Mouse (Mus musculus): ENCODE data around the gene Plscr3. TPM values are rescaled to one million over a fixed set of nuclear protein-coding genes. Genes with fewer than 3 reads are reported as not detected.

Plscr3 gene
- polyA plus RNA-seq, 1 experiment = 82.7 TPM

DNA sequence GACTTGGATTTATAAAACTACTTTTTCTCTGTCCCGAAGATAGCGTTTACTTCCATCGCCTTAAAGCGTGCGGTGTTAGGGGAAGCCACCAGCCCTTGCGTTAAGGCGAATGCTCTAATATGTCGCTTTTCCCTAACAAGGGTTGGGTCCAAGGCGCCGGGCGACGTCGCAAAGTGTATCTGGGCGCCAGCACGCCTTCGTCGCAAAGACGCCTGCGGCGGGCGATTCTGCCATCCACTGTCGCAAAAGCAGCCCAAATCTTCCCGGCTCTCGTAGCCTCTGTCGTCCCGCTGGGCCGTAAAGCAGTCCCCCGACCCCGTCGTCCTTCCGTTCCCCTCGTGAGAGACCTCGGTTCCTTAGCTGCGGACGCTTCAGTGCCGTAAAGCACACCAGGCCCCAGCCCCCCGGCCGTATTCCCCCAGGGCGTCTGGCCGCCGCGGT is 55.2 kb downstream of the Plscr3 start:
- Histone ChIP-seq H3K79me2 (ENCODE audit: control insufficient read depth, insufficient read depth) (peaks cover 34% of the 10 kb centered on the region), H3K79me3 (ENCODE audit: low read depth) (peaks cover 17% of the 10 kb centered on the region), H3K27me3 (ENCODE audit: control insufficient read depth, insufficient read depth, insufficient read length) (no peaks in the 10 kb centered on the region), H3K36me3 (ENCODE audit: control insufficient read depth, insufficient read depth) (peaks cover 27% of the 10 kb centered on the region), H3K4me3 (ENCODE audit: insufficient read depth, poor library complexity, severe bottlenecking) (peak overlapping the region; percentile 93), H3ac (ENCODE audit: control insufficient read depth, insufficient read length, low read depth) (peak overlapping the region; percentile 96)
- TF ChIP-seq MYOD1 (IDR thresholded peaks at IDR 0.05; ENCODE audit: control insufficient read depth, insufficient read length, low read depth) (no peak), MYOG (IDR thresholded peaks at IDR 0.05; ENCODE audit: control insufficient read depth, extremely low read depth, insufficient read length) (no peak), CEBPB (IDR thresholded peaks at IDR 0.05; ENCODE audit: low read depth) (no peak), MAX (IDR thresholded peaks at IDR 0.05) (peak; percentile 71)

Small RNA genes lying within 50 kb of the gene (microRNA-seq; reads per million reads assigned to microRNA genes)
- gene Mir6924 (ENCODE audit: borderline microRNAs expressed) = not detected

Other genes with a start within 250 kb of the Plscr3 start
- gene Atp1b2, start 240.4 kb upstream of the Plscr3 start, polyA plus RNA-seq (2012; fragmentation: generic; extraction: Trizol) = 0.20 TPM
- gene Shbg, start 228.5 kb upstream of the Plscr3 start, polyA plus RNA-seq (2012; fragmentation: generic; extraction: Trizol) = 0.18 TPM
- 3.8 TPM for gene Sat2, start 224.4 kb upstream of the Plscr3 start, polyA plus RNA-seq (2012; fragmentation: generic; extraction: Trizol)
- gene Fxr2, start 213.4 kb upstream of the Plscr3 start, polyA plus RNA-seq (2012; fragmentation: generic; extraction: Trizol) = 96.0 TPM
- 0.08 TPM for gene Sox15, start 191.1 kb upstream of the Plscr3 start, polyA plus RNA-seq (2012; fragmentation: generic; extraction: Trizol)
- 95.8 TPM for gene Mpdu1, start 183.7 kb upstream of the Plscr3 start, polyA plus RNA-seq (2012; fragmentation: generic; extraction: Trizol)
- 1.5 TPM for gene Cd68, start 180.2 kb upstream of the Plscr3 start, polyA plus RNA-seq (2012; fragmentation: generic; extraction: Trizol)
- 1,304 TPM for gene Eif4a1, start 174.0 kb upstream of the Plscr3 start, polyA plus RNA-seq (2012; fragmentation: generic; extraction: Trizol)
- gene Senp3, start 164.3 kb upstream of the Plscr3 start, polyA plus RNA-seq (2012; fragmentation: generic; extraction: Trizol) = 89.0 TPM
- gene Tnfsf13, start 160.6 kb upstream of the Plscr3 start, polyA plus RNA-seq (2012; fragmentation: generic; extraction: Trizol) = 0.28 TPM
- 6.4 TPM for gene Tnfsf12, start 150.5 kb upstream of the Plscr3 start, polyA plus RNA-seq (2012; fragmentation: generic; extraction: Trizol)
- 1.5 TPM for gene Tnfsfm13, start 150.3 kb upstream of the Plscr3 start, polyA plus RNA-seq (2012; fragmentation: generic; extraction: Trizol)
- 84.2 TPM for gene Polr2a, start 87.7 kb upstream of the Plscr3 start, polyA plus RNA-seq (2012; fragmentation: generic; extraction: Trizol)
- gene Slc35g3, start 84.4 kb upstream of the Plscr3 start, polyA plus RNA-seq (2012; fragmentation: generic; extraction: Trizol) = 0.08 TPM
- gene Zbtb4, start 80.5 kb upstream of the Plscr3 start, polyA plus RNA-seq (2012; fragmentation: generic; extraction: Trizol) = 3.0 TPM
- gene Chrnb1, start 50.4 kb upstream of the Plscr3 start, polyA plus RNA-seq (2012; fragmentation: generic; extraction: Trizol) = 37.7 TPM
- 4.2 TPM for gene Fgf11, start 44.5 kb upstream of the Plscr3 start, polyA plus RNA-seq (2012; fragmentation: generic; extraction: Trizol)
- 0.32 TPM for gene Tmem102, start 40.8 kb upstream of the Plscr3 start, polyA plus RNA-seq (2012; fragmentation: generic; extraction: Trizol)
- gene Gm39566, start 31.1 kb upstream of the Plscr3 start, polyA plus RNA-seq (2012; fragmentation: generic; extraction: Trizol) = not detected
- not detected for gene Spem2, start 27.9 kb upstream of the Plscr3 start, polyA plus RNA-seq (2012; fragmentation: generic; extraction: Trizol)
- not detected for gene Spem1, start 24.2 kb upstream of the Plscr3 start, polyA plus RNA-seq (2012; fragmentation: generic; extraction: Trizol)
- 10.7 TPM for gene Nlgn2, start 8.6 kb upstream of the Plscr3 start, polyA plus RNA-seq (2012; fragmentation: generic; extraction: Trizol)
- 260 TPM for gene Tmem256, start 7.9 kb upstream of the Plscr3 start, polyA plus RNA-seq (2012; fragmentation: generic; extraction: Trizol)
- not detected for gene Tnk1, start 12.4 kb downstream of the Plscr3 start, polyA plus RNA-seq (2012; fragmentation: generic; extraction: Trizol)
- gene Tmem95, start 31.6 kb downstream of the Plscr3 start, polyA plus RNA-seq (2012; fragmentation: generic; extraction: Trizol) = not detected
- 17.2 TPM for gene Kctd11, start 35.0 kb downstream of the Plscr3 start, polyA plus RNA-seq (2012; fragmentation: generic; extraction: Trizol)
- 0.21 TPM for gene Acap1, start 49.2 kb downstream of the Plscr3 start, polyA plus RNA-seq (2012; fragmentation: generic; extraction: Trizol)
- 2.4 TPM for gene 2810408A11Rik, start 54.6 kb downstream of the Plscr3 start, polyA plus RNA-seq (2012; fragmentation: generic; extraction: Trizol)
- 38.4 TPM for gene Neurl4, start 54.7 kb downstream of the Plscr3 start, polyA plus RNA-seq (2012; fragmentation: generic; extraction: Trizol)
- gene Gps2, start 67.5 kb downstream of the Plscr3 start, polyA plus RNA-seq (2012; fragmentation: generic; extraction: Trizol) = 37.3 TPM
- gene Eif5a, start 75.6 kb downstream of the Plscr3 start, polyA plus RNA-seq (2012; fragmentation: generic; extraction: Trizol) = 2,142 TPM
- gene Ybx2, start 89.4 kb downstream of the Plscr3 start, polyA plus RNA-seq (2012; fragmentation: generic; extraction: Trizol) = 0.02 TPM
- gene Slc2a4, start 101.8 kb downstream of the Plscr3 start, polyA plus RNA-seq (2012; fragmentation: generic; extraction: Trizol) = 0.53 TPM
- 0.06 TPM for gene Cldn7, start 118.4 kb downstream of the Plscr3 start, polyA plus RNA-seq (2012; fragmentation: generic; extraction: Trizol)
- gene Ctdnep1, start 134.8 kb downstream of the Plscr3 start, polyA plus RNA-seq (2012; fragmentation: generic; extraction: Trizol) = 141 TPM
- 111 TPM for gene Elp5, start 136.1 kb downstream of the Plscr3 start, polyA plus RNA-seq (2012; fragmentation: generic; extraction: Trizol)
- 362 TPM for gene Gabarap, start 144.8 kb downstream of the Plscr3 start, polyA plus RNA-seq (2012; fragmentation: generic; extraction: Trizol)
- gene Phf23, start 149.4 kb downstream of the Plscr3 start, polyA plus RNA-seq (2012; fragmentation: generic; extraction: Trizol) = 93.4 TPM
- gene Dvl2, start 154.2 kb downstream of the Plscr3 start, polyA plus RNA-seq (2012; fragmentation: generic; extraction: Trizol) = 36.4 TPM
- gene Acadvl, start 169.0 kb downstream of the Plscr3 start, polyA plus RNA-seq (2012; fragmentation: generic; extraction: Trizol) = 87.8 TPM
- gene Dlg4, start 170.6 kb downstream of the Plscr3 start, polyA plus RNA-seq (2012; fragmentation: generic; extraction: Trizol) = 25.3 TPM
- 4.0 TPM for gene Asgr1, start 207.7 kb downstream of the Plscr3 start, polyA plus RNA-seq (2012; fragmentation: generic; extraction: Trizol)
- gene Asgr2, start 246.3 kb downstream of the Plscr3 start, polyA plus RNA-seq (2012; fragmentation: generic; extraction: Trizol) = 1.3 TPM